Mouse (Mus musculus) cortical plate, adult 2 months (tissue): ENCODE results near the gene Ntn1.

Experiments used
- CTCF ChIP-seq: fragments of 200-500 bp; IDR thresholded peaks from 2 replicates; pipeline ENCODE4 v1.5.1; 2011; ENCODE audit warnings: mild to moderate bottlenecking, control low read depth, low read length; ENCODE audit not compliant: insufficient read depth; ENCODE audit errors: extremely low read depth
- POLR2A ChIP-seq: fragments of 200-500 bp; IDR thresholded peaks from 2 replicates; pipeline ENCODE4 v1.6.1; 2011; ENCODE audit warnings: mild to moderate bottlenecking, low read length, control low read depth; ENCODE audit not compliant: insufficient read depth; ENCODE audit errors: extremely low read depth

- TF ChIP-seq CTCF (no peak), POLR2A (no peak)
Measured at GRCm38 (mm10) chr11:68383519-68383918, 17.1 kb downstream of the Ntn1 start.
